Mouse (Mus musculus): ENCODE data around the gene Prrg2. TPM values are rescaled to one million over a fixed set of nuclear protein-coding genes. Genes with fewer than 3 reads are reported as not detected.

Prrg2 gene
- total RNA-seq, 2 experiments from 2014 or later = 14.9 to 28.3 TPM

DNA sequence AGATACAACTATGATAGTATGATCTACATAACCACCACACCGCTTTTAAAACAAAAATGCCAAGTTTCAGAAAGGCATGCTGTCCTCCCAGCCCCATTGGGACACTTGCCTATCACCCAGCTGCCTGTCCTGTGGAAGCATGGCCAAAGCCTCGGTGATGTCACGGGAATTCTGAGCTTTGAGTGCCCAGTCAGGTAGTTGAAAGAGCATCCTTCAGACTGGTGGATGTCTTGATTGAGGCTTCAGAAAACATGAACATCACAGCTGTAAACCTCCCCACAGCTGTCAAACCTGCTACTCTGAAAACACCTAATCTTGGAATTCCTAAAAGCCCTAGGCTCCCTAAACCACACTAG lies 48.4 kb downstream of the Prrg2 start:
- DNase-seq (ENCODE audit: low spot score in 2 of 2) = no peak

DNA sequence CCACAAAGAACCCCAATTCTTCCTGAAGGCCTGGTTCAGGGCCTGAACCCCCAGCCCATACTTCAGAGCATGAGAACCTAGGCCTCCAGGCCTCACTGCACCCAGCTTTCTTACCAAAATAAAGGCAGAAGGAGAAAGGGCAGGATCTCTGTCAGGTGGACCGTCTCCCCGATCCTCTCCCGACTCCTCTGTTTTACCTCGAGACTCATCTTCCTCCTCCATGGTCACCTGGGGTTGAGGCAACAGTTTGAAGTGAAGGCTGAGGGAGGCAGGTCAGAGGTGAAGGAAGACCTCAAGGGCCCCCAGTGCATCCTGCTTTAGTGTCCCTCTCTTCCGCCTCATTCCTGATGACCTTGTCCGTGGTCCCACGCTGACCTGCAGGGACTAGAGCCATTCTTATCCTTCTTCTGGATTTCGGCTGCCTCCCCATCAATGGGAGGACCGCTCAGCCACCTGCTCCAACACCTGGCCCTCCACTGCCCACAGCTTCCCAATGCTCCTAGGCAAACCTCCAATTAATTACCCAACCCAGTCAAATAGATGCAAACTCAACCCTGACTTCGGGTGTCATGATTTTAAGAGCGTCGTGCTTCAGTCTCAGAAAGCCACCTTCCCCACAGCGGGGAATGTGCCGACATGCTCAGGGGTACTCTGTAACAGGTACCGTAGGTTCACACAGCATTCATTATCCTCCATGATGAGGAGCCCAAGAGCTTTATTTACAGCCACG lies 48.9 kb downstream of the Prrg2 start:
- DNase-seq (ENCODE audit: low spot score in 2 of 2) = no peak

DNA sequence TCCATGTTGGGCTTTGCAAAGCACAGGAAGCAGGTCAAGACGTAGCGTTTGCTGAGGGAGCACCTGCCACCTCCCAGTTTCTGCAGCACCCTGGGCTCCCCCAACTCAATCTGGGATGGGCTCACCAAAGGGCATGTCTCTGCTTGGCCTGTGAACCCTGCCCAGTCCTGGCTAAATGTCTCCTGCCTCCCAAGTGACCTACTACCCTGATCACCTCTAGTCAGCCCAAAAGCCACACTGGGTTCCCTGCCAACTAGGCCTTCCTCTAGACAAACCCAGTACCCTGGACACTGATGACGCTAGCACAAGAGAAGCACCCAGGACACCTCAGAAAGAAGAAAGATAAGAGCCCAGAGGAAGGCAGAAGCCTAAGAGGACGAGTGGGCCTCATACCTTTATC lies 49.7 kb downstream of the Prrg2 start:
- DNase-seq (ENCODE audit: low spot score in 2 of 2) = no peak

DNA sequence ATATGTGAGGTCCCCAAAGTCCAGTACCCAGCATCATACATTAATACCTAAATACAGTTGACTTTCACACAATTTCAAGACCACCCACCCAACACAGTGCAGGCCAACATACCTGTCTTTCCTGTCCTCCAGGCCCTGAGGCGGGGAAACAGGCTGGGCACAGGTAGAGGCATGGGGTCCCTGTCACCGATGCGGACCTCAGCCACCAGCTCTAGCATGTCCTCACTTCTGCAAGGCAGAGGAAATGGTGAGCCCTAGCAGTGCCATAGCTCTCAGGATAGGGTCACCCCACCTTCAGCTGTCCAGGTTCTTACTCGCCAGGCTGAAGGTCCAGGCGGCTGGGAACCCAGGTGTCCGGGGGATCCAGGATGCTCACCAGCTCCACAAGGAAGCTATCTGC lies 50.5 kb downstream of the Prrg2 start:
- DNase-seq (ENCODE audit: low spot score in 2 of 2) = no peak

DNA sequence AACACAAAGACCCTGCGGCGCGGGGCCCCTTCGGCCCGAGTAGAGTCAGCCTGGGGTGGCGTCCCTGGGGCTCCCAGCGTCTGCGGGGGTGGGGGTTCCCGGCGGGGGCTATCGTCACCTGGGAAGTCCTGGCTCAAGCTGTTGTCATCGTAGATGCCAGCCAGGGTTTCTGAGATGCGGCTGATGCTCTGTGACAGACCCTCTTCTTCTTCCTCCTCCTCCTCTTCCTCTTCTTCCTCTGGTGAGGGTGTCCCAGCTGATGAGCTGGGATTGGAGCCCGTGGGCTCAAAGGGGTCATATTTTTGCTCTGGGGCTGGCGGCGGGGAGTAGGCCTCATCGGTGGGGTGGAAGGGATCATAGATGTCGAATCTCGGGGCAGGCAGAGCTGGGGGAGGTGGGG lies 54.1 kb downstream of the Prrg2 start:
- no peak for DNase-seq (ENCODE audit: low spot score in 2 of 2)

DNA sequence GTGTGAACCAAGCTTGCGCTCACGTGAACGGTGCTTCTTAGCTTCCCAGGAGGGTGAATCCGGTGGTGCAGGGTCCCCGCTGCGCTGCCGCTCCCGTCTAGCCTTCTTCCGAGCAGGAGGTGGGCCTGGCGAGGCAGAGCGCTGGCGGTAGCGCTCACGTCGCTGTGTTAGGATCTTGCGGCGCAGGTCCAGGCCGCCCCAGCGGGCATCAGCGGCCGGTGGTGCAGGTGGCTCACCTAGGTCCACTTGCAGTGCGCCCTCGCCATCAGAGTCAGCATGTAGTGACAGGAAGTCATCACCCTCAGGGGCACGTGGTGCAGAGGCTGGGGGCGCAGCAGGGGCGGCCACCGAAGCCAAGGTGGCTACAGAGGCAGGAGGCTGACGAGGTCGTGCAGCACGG lies 54.6 kb downstream of the Prrg2 start:
- no peak for DNase-seq (ENCODE audit: low spot score in 2 of 2)

DNA sequence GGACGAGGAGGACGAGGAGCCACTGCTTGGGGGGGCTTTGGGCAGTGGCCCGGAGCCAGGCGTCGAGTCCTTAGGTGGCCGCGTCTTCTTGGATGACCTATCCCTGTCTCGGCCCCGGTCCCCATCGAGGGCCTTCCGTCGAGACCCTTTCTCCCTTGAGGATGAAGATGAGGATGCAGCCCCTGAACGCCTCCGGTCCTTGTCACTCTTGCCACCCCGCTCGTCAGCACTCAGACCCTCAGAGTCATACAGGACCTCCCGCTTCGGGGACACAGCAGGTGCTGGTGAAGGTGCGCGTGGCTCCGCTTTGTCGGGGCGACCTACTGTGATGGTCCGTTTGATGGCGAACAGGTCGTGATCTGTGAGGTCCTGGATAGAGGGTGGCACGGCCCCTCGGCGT lies 55.3 kb downstream of the Prrg2 start:
- DNase-seq (ENCODE audit: low spot score in 2 of 2) = no peak

DNA sequence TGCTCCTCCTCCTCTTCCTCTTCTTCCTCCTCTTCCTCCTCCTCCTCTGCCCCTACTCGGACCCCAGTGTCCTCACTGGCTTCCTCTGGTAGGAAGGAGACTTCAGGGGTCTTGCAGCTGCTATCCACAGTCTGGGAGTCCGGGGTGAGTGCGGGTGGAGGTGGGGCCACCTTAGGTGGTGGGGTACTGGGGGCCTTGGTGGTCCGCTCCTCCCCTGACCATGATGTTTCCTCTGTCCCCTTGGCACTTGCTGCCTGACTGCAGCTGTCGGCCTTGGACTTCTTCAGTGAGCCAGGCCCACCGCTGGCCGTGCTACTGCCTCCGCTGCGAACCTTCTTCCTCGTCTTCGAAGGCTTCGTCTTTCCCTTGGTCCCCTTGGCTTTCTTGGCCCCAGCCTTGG lies 56.0 kb downstream of the Prrg2 start:
- DNase-seq (ENCODE audit: low spot score in 2 of 2) = no peak

DNA sequence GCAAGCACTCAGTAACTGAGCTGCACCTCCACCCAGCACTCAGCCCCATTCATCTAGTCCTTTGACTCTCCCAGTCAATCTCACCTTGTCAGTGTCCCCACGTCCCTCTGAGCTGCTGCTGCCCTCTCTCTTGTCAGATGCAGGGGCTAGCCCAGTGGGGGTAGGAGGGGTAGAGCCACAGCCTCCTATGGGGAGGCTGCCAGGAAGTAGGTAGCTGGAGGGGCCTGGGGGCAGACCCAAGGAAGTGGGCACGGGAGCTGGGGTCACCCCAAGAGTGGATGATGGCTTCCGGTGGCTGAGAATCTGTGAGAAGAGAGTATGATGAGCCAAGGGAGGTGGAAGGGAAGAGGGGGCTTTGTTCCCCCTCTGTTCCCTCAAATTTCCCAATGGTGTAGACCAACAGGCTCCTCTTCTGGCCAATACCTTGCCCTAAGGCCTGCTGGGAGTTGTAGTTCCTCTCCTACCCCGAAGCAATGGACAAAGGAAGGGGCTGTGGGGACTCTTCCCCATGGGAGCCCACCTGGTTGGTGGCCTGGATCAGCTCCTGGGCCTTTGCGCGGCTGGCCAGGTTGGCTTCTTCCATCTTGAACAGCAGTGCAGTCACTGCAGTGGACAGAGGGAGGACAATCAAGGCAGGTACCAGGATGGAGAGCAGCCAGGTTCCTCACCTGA lies 57.0 kb downstream of the Prrg2 start:
- DNase-seq (ENCODE audit: low spot score in 2 of 2) = no peak

DNA sequence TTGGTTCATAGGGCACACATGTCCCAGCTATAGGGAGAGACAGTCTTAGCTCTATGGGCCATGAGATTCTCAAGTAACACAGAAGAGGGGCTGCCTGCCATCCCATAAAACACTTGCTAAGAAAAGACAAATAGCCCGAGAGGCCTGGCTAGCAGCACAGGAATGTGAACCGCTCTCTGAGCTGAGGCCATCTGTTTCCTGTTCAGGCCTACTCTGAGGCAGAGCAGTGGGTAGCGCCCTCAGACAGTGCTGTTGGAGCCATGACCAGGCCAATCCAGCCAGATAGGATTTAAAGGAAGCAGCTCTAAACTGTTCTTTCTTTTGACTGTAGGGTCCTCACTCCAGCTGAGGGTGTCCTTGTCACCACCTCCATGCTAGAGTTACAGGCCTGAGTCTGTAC lies 57.9 kb downstream of the Prrg2 start:
- DNase-seq (ENCODE audit: low spot score in 2 of 2) = no peak

Small RNA genes lying within 50 kb of the gene (microRNA-seq; reads per million reads assigned to microRNA genes)
- gene Mir7054 (ENCODE audit: borderline number of aligned reads in 2 of 2) = 0.61 to 1.4 reads per million in 2 experiments

Other genes with a start within 250 kb of the Prrg2 start
- 10 to 100 TPM; 48.5 to 52.7 TPM for gene Nup62, start 246.6 kb downstream of the Prrg2 start, total RNA-seq (2021)
- gene Il4i1, start 246.3 kb downstream of the Prrg2 start, total RNA-seq (2021) = 1 to 10 TPM; 1.6 to 2.6 TPM
- 100 to 1,000 TPM; 136 to 217 TPM for gene Atf5, start 246.0 kb downstream of the Prrg2 start, total RNA-seq (2021)
- 100 to 1,000 TPM in 1 of 2 experiments, 10 to 100 TPM in 1; 86.3 to 128 TPM for gene Akt1s1, start 213.7 kb downstream of the Prrg2 start, total RNA-seq (2021)
- 10 to 100 TPM; 48.1 to 60.2 TPM for gene Tbc1d17, start 213.6 kb downstream of the Prrg2 start, total RNA-seq (2021)
- gene Pnkp, start 205.5 kb downstream of the Prrg2 start, total RNA-seq (2021) = 10 to 100 TPM; 33.8 to 40.8 TPM
- 100 to 1,000 TPM; 232 to 253 TPM for gene Ptov1, start 192.9 kb downstream of the Prrg2 start, total RNA-seq (2021)
- gene Med25, start 170.0 kb downstream of the Prrg2 start, total RNA-seq (2021) = 10 to 100 TPM; 75.2 to 90.9 TPM
- gene Fuz, start 166.6 kb downstream of the Prrg2 start, total RNA-seq (2021) = 10 to 100 TPM; 24.1 to 28.3 TPM
- 10 to 100 TPM; 81.7 to 97.4 TPM for gene Ap2a1, start 133.2 kb downstream of the Prrg2 start, total RNA-seq (2021)
- not detected for gene Tsks, start 119.5 kb downstream of the Prrg2 start, total RNA-seq (2021)
- gene Cpt1c, start 87.8 kb downstream of the Prrg2 start, total RNA-seq (2021) = 10 to 100 TPM in 1 of 2 experiments, 1 to 10 TPM in 1; 9.3 to 12.8 TPM
- gene Prmt1, start 76.1 kb downstream of the Prrg2 start, total RNA-seq (2021) = 100 to 1,000 TPM; 203 to 216 TPM
- gene Irf3, start 65.0 kb downstream of the Prrg2 start, total RNA-seq (2021) = 100 to 1,000 TPM; 128 to 131 TPM
- gene Bcl2l12, start 64.0 kb downstream of the Prrg2 start, total RNA-seq (2021) = 10 to 100 TPM; 13.9 to 14.2 TPM
- gene Scaf1, start 46.3 kb downstream of the Prrg2 start, total RNA-seq (2021) = 10 to 100 TPM; 75.1 to 85.9 TPM
- 100 to 1,000 TPM in 1 of 2 experiments, 10 to 100 TPM in 1; 86.9 to 106 TPM for gene Rras, start 44.7 kb downstream of the Prrg2 start, total RNA-seq (2021)
- gene Prr12, start 9.8 kb downstream of the Prrg2 start, total RNA-seq (2021) = 10 to 100 TPM; 30.8 to 45.3 TPM
- 10 to 100 TPM; 44.3 to 46.8 TPM for gene Nosip, start 248 bp downstream of the Prrg2 start, total RNA-seq (2021)
- 10 to 100 TPM; 32.0 to 36.4 TPM for gene Rcn3, start 29.5 kb upstream of the Prrg2 start, total RNA-seq (2021)
- 100 to 1,000 TPM; 111 to 137 TPM for gene Fcgrt, start 41.2 kb upstream of the Prrg2 start, total RNA-seq (2021)
- gene Rps11, start 61.8 kb upstream of the Prrg2 start, total RNA-seq (2021) = 1,000 to 10,000 TPM; 1,173 to 1,310 TPM
- 1,000 to 10,000 TPM; 1,445 to 1,619 TPM for gene Rpl13a, start 66.1 kb upstream of the Prrg2 start, total RNA-seq (2021)
- not detected for gene Gm45713, start 73.6 kb upstream of the Prrg2 start, total RNA-seq (2021)
- 10 to 100 TPM; 20.6 to 26.8 TPM for gene Flt3l, start 73.8 kb upstream of the Prrg2 start, total RNA-seq (2021)
- 10 to 100 TPM; 57.3 to 58.6 TPM for gene Pih1d1, start 91.6 kb upstream of the Prrg2 start, total RNA-seq (2021)
- 10 to 100 TPM; 58.4 to 68.5 TPM for gene Aldh16a1, start 91.9 kb upstream of the Prrg2 start, total RNA-seq (2021)
- gene Slc17a7, start 101.3 kb upstream of the Prrg2 start, total RNA-seq (2021) = under 1 TPM; 0.19 to 0.23 TPM
- not detected for gene Gfy, start 116.9 kb upstream of the Prrg2 start, total RNA-seq (2021)
- not detected for gene Pth2, start 118.3 kb upstream of the Prrg2 start, total RNA-seq (2021)
- under 1 TPM in 1 of 2 experiments, not detected in 1; 0.29 TPM for gene Ccdc155, start 142.2 kb upstream of the Prrg2 start, total RNA-seq (2021)
- gene Dkkl1, start 149.5 kb upstream of the Prrg2 start, total RNA-seq (2021) = not detected
- gene Tead2, start 153.1 kb upstream of the Prrg2 start, total RNA-seq (2021) = 10 to 100 TPM in 1 of 2 experiments, 1 to 10 TPM in 1; 8.5 to 11.7 TPM
- 1 to 10 TPM; 4.0 to 7.4 TPM for gene Cd37, start 176.4 kb upstream of the Prrg2 start, total RNA-seq (2021)
- gene Slc6a16, start 178.4 kb upstream of the Prrg2 start, total RNA-seq (2021) = not detected
- under 1 TPM in 1 of 2 experiments, not detected in 1; 0.19 TPM for gene Slc6a21, start 214.8 kb upstream of the Prrg2 start, total RNA-seq (2021)

Data from adrenal gland, adult 18-20 months (tissue).